Mouse (Mus musculus) frontal cortex, adult 2 months (tissue): ENCODE results near the gene Gm2a. TPM values are rescaled to one million over a fixed set of nuclear protein-coding genes. Genes with fewer than 3 reads are reported as not detected.
A peak's percentile ranks its signal among the peaks of the same experiment; 100 is the strongest.

Experiments used
- DNase-seq, 2 experiments: peaks; one replicate each; pipeline ENCODE4 v3.0.0; 2022; ENCODE audit warnings: low spot score in 1 of 2; ENCODE audit errors: extremely low spot score in 1 of 2
- polyA plus RNA-seq: library from polyadenylated mRNA; depleted of rRNA; stranded (reverse); fragments of >200 nt; gene quantifications from 2 replicates; pipeline ENCODE4 v1.2.3, GENCODE M21; 2012

The Gm2a gene
- polyA plus RNA-seq, 1 experiment: 41.3 TPM

DNA sequence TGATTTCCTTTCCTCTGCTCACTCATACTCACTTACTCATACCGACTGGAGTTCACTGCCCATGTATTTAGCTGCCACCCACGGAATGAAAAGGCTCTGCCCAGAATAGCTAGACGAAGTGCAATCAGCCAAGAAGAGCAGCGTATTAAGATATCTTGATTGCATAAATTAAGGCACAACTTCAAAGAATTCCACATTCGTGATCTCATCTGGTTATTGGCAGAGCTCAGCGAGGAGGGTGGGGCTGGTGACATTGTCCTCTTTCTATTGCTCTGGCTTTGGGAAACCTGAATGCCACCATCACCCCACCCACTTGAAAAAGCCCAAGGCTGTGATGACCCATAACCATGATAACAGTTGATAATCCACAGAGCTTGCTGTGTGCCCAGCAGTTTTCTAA, 30.0 kb downstream of the Gm2a start:
- DNase-seq: peak; percentile 25 to 63

DNA sequence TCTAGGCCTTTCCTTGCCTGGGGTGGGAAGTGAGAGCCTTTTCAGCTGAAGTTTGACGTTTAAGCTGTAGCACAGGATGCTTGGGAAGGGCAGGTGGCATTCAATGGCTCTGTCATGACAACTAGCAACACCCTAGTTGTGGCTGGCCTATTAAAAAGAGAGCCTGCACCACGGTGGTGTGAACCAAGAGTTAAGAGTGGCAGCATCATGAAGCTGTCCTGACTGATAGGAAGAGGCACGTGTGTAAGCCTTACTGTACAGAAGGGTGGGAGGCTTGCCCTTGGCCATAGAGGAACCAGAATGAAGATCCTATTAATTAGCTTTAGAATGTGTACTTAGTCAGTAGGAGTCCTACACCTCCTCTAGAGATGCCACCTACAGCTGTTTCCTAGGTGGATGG, 30.5 kb downstream of the Gm2a start:
- DNase-seq: no peak

DNA sequence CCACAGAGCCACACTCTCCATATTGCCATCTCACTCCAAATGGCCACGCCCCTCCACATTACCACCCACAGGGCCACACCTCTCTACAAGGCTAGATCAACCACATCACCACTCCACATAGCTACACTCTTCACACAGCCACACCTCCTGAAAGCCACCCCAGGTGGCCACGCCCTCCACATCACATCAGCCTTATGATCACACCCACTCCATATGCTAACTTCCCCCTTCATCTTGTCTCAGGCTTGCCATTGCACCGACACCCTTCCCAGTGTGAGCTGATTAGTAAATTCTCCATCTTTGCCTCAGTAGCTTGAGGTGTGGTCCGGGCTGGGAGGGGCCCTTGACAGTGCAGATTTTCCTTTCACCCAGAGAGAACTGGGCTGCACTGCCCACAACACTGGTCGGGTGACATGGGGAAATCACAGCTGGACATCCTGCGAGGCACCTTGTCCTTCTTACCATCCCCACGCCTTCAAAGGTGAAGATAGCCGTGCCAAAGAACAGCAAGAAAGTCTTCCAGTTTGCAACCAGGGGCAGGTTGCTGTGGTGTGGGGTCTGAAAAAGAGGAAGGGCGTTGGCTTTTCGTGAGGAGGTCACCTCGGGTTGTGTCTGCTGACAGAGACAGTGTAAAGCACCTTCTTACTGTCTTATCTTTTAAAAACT, 33.3 kb downstream of the Gm2a start:
- no peak for DNase-seq

DNA sequence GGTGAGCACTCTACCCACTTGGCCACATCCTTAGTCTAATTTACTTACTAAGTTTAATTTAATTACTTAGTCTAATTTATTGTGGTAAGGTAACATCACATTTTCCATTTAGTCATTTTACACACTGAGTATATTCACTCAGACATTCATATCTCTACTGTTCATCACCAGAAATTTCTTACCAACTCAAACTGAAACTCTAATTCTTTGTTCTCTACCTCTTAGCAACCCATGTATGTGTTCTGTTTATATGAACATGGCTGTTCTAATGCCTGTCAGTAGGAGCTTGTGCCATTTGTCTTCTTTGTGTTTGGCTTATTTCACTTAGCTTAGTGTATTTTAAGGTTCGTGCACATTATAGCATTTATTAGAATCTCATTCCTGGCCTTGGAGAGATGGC, 34.0 kb downstream of the Gm2a start:
- DNase-seq: no peak

DNA sequence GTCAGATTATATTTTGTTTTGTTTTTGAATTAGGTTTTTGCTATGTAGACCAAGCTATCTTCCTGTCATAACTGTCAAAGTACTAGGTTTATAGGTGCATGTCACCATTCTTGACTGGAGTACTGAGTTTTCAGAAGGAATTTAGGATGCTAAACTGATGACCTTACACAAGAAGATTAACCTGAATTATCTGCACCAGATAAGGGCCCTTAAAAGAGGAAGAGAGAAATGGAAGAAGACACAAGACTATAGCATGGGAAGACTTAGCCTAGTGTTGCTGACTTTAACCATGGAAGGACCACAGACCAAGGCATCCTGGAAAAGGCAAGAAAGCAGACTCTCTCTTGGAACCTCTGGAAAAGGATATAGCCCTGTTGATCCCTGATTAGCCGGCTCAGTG, 35.3 kb downstream of the Gm2a start:
- DNase-seq: no peak

DNA sequence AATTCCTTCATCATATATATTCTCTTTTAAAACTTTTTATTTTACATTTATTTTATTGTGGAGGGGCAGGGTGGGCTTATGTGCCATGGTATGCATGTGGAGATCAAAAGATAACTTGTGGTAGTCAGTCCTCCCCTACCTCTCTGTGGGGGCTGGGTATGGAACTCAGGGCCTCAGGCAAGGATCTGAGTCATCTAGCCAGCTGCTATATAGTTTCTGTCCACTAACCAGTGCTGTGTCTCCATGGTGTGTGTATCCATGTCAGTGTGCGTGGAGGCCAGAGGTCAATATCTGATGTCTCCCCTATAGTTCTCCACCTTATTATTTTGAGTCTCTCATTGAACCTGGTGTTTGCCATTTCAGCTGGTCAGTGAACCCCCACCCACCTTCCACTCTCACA, 36.5 kb downstream of the Gm2a start:
- DNase-seq: no peak

DNA sequence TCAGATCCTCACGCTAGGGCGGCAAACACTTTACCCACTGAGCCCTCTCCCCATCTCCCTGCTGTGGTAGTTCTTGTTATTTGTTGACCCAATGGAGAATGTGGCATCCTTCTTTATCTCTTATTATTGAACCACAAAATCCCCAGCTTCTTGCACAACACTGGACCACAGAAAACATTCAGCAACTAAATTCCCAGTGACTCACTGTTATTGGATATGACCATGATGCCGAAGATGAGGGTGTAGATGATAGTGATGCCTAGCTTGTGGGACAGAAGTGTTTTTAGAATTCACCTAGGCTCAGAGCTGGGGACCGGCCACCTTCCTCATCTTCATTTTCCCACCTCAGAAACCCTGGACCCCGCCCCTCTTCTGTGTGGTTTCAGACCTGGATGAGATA, 37.0 kb downstream of the Gm2a start:
- no peak for DNase-seq

DNA sequence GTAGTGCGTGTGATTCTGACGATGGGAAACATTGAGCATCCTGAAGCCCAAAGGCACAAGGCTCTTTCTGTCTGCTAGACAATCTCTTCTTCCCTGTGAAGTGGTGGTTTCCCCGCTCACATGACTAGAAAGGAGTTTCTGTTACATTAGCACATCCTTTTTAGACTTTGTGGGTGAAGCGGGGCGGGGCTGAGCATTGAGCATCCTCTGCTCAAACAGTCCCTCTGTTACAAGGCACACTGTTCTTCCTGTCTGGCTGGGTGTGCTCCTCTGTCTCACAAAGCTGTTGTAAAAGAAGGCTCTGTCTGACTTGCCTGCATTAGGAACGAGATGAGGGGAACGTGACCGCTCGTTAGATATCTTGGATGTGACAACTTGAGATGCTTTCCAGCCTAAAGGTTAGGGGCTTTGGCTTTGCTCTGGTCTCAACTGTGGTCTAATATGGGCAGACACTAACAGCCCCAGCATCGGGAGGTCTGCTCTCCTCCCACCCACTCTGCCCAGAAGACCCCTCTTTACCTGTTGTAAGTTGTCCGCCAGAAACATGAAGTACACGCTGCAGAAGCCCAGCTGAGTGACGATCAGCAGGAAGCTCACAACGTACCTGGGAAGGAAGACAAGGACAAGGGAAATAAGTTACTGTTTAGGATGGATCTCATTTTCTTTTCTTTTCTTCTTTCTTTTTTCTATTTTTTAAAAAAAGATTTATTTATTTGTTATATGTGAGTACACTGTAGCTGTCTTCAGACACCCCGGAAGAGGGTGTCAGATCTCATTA, 39.0 kb downstream of the Gm2a start:
- DNase-seq: no peak

DNA sequence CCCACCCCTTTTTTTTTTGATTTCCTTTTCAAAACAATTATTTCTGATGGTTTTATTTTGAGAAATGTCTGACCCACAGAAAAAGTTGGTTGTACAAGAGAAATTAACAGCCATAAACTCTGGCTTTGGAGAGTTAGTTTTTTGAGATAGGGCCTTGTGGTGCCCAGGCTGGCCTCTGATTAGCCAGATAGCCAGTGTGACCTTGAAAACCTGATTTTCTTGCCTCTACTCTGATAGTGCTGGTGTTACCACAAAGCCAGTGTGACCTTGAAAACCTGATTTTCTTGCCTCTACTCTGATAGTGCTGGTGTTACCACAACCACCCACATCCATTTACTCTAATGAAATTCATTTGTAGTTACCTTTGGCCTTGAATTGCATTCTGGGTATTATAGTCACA, 39.7 kb downstream of the Gm2a start:
- DNase-seq: no peak

DNA sequence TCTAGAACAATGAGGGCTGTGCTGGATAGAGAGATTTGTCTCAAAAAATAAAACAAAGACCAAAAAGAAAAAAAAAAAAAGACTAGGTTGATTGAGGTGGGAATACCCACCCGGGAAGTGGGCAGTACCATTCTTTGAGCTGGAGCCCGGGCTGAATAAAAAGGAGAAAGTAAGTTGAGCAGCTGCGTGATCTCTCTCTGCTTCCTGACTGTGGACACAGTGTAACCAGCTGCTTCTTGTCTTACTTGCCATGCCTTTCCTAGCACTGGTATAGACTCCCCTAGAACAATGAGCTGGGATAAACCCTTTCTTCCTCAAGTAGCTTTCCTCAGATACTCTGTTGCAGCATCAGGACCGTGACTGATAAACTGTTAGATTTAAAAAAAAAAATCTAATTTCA, 43.6 kb downstream of the Gm2a start:
- DNase-seq: no peak

DNA sequence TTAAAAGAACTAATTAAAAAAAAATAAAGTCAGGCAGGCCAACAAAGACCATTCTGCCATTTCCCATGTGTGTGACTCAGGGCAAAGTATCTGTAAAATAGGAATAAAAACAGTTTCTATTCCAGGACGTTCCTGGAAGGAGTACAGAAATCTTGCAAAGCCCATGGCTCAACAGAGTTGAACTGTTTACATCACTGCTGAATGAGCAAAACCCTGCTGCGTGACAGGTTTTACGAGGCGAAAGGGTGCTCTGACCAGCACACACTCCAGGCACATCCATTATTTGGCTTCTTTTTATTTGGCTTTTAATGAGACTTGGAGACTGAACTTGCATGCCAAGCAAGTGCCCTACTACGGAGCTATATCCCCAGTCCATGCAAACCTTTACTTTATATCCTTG, 46.1 kb downstream of the Gm2a start:
- DNase-seq: no peak

DNA sequence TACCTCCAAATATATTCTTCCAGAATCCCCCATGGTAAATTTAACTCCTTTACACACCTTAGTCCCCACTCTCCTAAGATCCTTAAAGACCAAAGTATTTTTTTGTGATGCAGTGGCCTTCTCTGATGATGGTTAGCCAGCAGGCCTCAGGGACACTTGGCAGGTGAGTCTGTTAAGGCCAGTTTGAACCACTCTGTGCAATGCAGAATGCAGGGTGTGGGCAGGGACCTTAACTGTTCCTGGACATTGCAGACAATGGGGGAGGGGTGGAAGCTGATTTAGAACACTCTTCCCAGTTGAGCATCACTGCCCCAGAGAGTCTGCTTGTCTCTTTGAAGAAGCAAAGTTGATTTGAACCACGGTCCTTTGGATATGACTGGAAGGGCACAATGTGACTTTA, 48.9 kb downstream of the Gm2a start:
- DNase-seq: no peak

DNA sequence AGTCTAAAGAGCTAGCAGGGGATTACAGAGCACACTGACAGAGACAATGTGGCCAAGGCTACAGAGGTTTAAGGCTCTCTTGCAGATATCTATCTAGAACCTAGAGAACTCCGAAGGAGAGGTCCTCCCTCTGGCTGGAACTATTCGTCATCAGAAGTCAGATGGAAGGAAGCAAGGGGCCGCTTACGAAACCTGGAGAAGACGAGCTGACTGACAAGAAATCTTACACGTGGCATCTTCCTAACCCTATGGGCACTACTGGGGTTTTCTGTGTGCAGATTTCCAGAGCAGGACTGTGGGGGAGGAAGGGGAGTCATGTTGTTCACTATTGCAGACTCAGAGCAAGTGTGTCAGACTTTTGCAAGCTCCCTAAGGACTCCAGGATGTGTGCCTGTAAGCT, 49.5 kb downstream of the Gm2a start:
- DNase-seq: no peak

DNA sequence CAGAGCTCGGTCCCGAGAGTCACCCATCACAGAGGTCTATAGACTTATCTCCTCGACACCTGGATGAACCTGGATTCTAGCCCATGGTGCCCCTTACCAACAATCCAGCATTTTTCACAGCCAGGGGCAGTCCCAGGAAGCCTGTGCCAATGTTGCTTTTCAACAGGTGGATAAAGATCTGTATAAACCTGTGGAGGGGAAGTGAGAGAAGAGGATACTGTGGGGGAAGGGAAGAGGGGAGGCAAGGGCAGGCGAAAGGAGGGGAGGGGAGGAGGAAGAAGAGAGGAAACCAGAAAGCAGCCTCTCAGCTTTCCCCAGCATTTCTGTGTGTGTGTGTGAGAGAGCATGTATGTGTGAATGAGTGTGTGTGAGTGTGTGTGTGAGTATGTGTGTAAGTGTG, 50.5 kb downstream of the Gm2a start:
- no peak for DNase-seq

DNA sequence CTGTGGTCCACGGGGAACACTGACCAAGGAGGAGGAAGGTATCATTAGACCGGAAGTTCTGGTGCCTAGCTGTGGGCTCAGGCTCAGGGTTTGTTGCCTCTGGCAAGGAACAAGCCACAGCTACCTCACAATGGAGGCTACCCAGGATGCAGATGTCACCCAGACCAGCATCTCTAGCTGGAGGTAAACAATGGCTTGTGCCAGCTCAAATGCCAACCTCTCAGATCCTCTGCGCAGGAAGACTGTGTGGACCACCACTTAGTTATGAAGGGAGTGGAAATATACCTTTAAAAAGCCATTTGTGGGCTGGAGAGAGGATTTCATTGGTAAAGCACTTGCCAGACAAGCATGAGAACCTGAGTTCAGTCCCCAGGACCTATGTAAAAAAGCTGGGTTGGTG, 53.7 kb downstream of the Gm2a start, which contains the start of gene Slc36a3:
TSS of gene Slc36a3 (minus strand) at position 101 of the 400 bp plus-strand sequence.
- DNase-seq: no peak

DNA sequence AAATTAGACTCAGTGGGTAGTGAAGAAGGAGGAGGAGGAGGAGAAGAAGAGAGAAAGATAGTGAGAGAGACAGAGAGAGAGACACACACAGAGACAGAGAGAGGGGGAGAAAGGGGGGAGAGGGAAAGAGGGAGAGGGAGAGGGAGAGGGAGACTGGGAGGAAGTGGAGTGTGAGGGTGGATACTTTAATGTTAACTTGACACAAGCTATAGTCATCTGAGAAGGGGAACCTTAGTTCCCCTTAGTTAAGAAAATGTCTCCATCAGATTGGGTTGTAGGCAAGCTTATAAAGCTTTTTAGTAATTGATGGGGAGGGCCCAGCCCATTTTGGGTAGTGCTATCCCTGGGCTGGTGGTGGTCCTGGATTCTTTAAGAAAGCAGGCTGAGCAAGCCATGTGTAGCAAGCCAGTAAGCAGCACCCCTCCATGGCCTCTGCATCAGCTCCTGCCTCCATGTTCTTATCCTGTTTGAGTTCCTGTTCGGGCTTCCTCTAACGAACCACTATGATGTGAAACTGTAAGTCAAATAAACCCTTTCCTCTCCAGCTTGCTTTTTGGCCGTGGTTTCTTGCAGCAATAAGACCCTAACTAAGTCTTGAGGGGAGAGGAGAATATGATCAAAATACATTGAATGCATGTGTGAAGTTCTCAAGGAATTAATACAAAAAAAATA, 56.6 kb downstream of the Gm2a start:
- no peak for DNase-seq

DNA sequence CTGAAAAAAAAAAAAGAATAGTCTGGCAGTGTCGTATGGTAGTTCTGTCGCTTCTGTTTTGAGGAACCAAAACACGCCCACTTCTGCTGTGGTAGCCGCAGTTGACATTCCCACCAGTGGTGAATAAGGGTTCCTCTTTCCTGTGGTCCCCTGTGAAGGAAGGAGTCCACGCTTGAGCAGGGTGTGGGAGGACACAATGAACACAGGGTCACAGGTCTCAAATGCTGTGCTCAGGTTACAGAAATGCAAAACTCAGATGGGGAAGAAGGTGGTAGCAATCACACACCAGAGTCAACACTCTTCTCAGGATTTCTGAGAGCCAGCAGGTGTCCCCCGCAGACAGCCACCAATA, 57.1 kb downstream of the Gm2a start:
- no peak for DNase-seq

DNA sequence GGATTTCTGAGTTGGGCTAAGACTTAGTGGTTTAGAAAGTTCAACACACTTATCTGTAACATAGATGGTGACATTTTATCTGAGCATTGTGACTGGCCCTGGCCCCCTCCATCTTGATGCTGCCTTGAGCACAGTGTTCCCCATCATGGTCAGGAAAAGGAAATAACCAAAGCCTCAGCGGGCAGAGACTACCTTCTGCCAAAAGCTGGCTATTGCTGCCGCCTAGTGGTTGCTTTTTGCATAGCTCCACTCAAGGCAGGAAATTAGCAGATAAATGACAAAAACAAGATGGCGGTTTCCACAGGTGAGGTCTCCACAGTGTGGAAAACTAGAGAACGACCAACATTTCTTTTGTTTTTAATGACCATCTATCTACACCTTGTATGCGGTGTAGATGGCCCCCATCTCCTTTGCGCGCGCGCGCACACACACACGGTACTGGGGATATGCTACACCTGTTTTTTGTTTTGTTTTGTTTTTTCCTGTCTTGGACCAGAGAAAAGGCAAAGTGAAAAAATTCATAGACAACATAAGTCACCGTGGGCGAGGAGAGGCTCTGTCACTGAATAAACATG, 61.0 kb downstream of the Gm2a start:
- peak; percentile 61 to 94 for DNase-seq
